Mouse (Mus musculus) forelimb bud, embryonic 11.5 days (tissue): Measurements from ENCODE around the gene Ntm.

Experiments
- DNase-seq: peaks from one replicate; pipeline ENCODE4 v3.0.0-alpha.2; 2012; ENCODE audit warnings: low read depth, low spot score

The Ntm gene

GRCm38 (mm10) chr9:29136039-29136438 is 826.9 kb downstream of the Ntm start:
- DNase-seq: no peak

- DNase-seq: no peak
These were observed 832.1 kb downstream of the Ntm start for GRCm38 (mm10) chr9:29130717-29131292.

GRCm38 (mm10) chr9:29130316-29130715 is 832.6 kb downstream of the Ntm start:
- DNase-seq: no peak

GRCm38 (mm10) chr9:29128416-29128815 is 834.5 kb downstream of the Ntm start:
- DNase-seq: no peak

GRCm38 (mm10) chr9:29124455-29124854 is 838.5 kb downstream of the Ntm start:
- no peak for DNase-seq

GRCm38 (mm10) chr9:29123828-29124227 is 839.1 kb downstream of the Ntm start:
- DNase-seq: no peak

- DNase-seq: no peak
These were observed 845.3 kb downstream of the Ntm start for GRCm38 (mm10) chr9:29117561-29118112.

- no peak for DNase-seq
These were observed 847.6 kb downstream of the Ntm start for GRCm38 (mm10) chr9:29115337-29115736.

- DNase-seq: no peak
These were observed 856.2 kb downstream of the Ntm start for GRCm38 (mm10) chr9:29106771-29107170.

GRCm38 (mm10) chr9:29104442-29104841 is 858.5 kb downstream of the Ntm start:
- no peak for DNase-seq

- no peak for DNase-seq
These were observed 858.9 kb downstream of the Ntm start for GRCm38 (mm10) chr9:29103993-29104392.

GRCm38 (mm10) chr9:29100624-29101023 is 862.3 kb downstream of the Ntm start:
- DNase-seq: no peak

- no peak for DNase-seq
These were observed 870.5 kb downstream of the Ntm start for GRCm38 (mm10) chr9:29092443-29092842.

GRCm38 (mm10) chr9:29088657-29089056 is 874.3 kb downstream of the Ntm start:
- DNase-seq: peak; percentile 47

- no peak for DNase-seq
These were observed 875.3 kb downstream of the Ntm start for GRCm38 (mm10) chr9:29087656-29088055.

GRCm38 (mm10) chr9:29087171-29087570 is 875.8 kb downstream of the Ntm start:
- DNase-seq: no peak

GRCm38 (mm10) chr9:29075924-29076577 is 886.9 kb downstream of the Ntm start:
- DNase-seq: no peak

- no peak for DNase-seq
These were observed 887.7 kb downstream of the Ntm start for GRCm38 (mm10) chr9:29075243-29075642.

GRCm38 (mm10) chr9:29074494-29074893 is 888.4 kb downstream of the Ntm start:
- DNase-seq: no peak

GRCm38 (mm10) chr9:29071997-29072396 is 890.9 kb downstream of the Ntm start:
- no peak for DNase-seq

- DNase-seq: no peak
These were observed 895.4 kb downstream of the Ntm start for GRCm38 (mm10) chr9:29067572-29067971.

GRCm38 (mm10) chr9:29060293-29060692 is 902.6 kb downstream of the Ntm start:
- DNase-seq: no peak

GRCm38 (mm10) chr9:29058811-29059210 is 904.1 kb downstream of the Ntm start:
- DNase-seq: no peak
